Mouse (Mus musculus) lung, adult 2 months (tissue): ENCODE results near the gene Il17a.

Experiments used
- CTCF ChIP-seq: fragments of 200-500 bp; IDR thresholded peaks from 2 replicates; pipeline ENCODE4 v1.5.1; 2011; ENCODE audit warnings: mild to moderate bottlenecking, low read length, control low read depth; ENCODE audit not compliant: insufficient read depth
- POLR2A ChIP-seq: fragments of 200-500 bp; IDR thresholded peaks from 2 replicates; pipeline ENCODE4 v1.6.1; 2011; ENCODE audit warnings: low read depth, mild to moderate bottlenecking, control low read depth, low read length, borderline replicate concordance; ENCODE audit errors: extremely low read depth

- TF ChIP-seq CTCF, result no peak
- no peak for TF ChIP-seq POLR2A
Measured at GRCm38 (mm10) chr1:20754439-20754838, 23.7 kb downstream of the Il17a start.
